Mouse (Mus musculus): ENCODE data around the gene Acer3.

DNA sequence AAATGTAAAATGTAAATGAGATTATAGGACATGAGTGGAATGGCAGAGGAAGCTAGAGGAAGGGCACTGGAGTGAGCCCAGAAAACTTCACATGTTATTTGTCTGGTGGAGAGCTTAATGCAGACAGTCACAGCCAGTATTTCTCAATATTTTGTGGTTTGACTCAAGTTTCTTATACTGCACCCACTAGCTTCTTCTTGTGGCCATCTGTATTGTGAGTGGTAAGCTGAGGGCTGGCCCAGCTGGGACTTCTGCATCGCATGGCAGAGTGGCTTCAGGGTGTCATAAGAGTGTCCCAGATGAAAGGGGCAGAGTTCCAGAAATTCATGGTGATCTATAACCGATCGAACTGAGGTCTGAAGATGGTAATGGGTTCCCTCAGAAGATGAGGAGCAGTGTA is 120.6 kb downstream of the Acer3 start:
- TF ChIP-seq POLR2A (IDR thresholded peaks at IDR 0.05; ENCODE audit: control insufficient read depth, extremely low read depth, insufficient read depth, low read length, poor library complexity) (no peak), CTCF (IDR thresholded peaks at IDR 0.05; ENCODE audit: borderline replicate concordance, control insufficient read depth, extremely low read depth, insufficient read depth, low read length, poor library complexity) (no peak)

All from thymus, adult 2 months (tissue).